Mouse (Mus musculus) stomach, postnatal 0 days (tissue): ENCODE measurements around the gene Patj. TPM values are rescaled to one million over a fixed set of nuclear protein-coding genes. Genes with fewer than 3 reads are reported as not detected.

Experiments used
- ATAC-seq: fragments of 200-750 bp; cut with Nextera tagmentation; 2 replicates; pipeline ENCODE4 v1.8.0; 2017; ENCODE audit not compliant: low FRiP score, low TSS enrichment
- DNase-seq: peaks from one replicate; pipeline ENCODE4 v3.0.0-alpha.2; 2016; ENCODE audit warnings: low spot score
- H3K27ac ChIP-seq: fragments of 300-500 bp; sonication (generic); replicated peaks from 2 replicates; pipeline ENCODE4 v1.5.1; 2014; ENCODE audit warnings: mild to moderate bottlenecking, control low read depth
- H3K27me3 ChIP-seq: fragments of 300-500 bp; sonication (generic); 2 replicates; pipeline ENCODE4 v1.6.1; 2014; ENCODE audit warnings: low read length; ENCODE audit not compliant: control insufficient read depth, insufficient read depth
- H3K36me3 ChIP-seq: fragments of 300-500 bp; sonication (generic); 2 replicates; pipeline ENCODE4 v1.6.1; 2014; ENCODE audit warnings: low read length, mixed read lengths; ENCODE audit not compliant: control insufficient read depth, insufficient read depth
- H3K4me1 ChIP-seq: fragments of 300-500 bp; sonication (generic); replicated peaks from 2 replicates; pipeline ENCODE4 v1.6.1; 2014; ENCODE audit warnings: antibody characterized with exemption; ENCODE audit not compliant: control insufficient read depth, insufficient read depth
- H3K4me2 ChIP-seq: fragments of 300-500 bp; sonication (generic); replicated peaks from 2 replicates; pipeline ENCODE4 v1.6.1; 2014; ENCODE audit warnings: low read depth, mild to moderate bottlenecking, control low read depth, moderate library complexity
- H3K4me3 ChIP-seq: fragments of 300-500 bp; sonication (generic); 2 replicates; pipeline ENCODE4 v1.5.1; 2014; ENCODE audit warnings: low read depth, low read length, control low read depth
- H3K9ac ChIP-seq: fragments of 300-500 bp; sonication (generic); 2 replicates; pipeline ENCODE4 v1.6.1; 2014; ENCODE audit warnings: mild to moderate bottlenecking, low read length, control low read depth, mixed read lengths
- H3K9me3 ChIP-seq: fragments of 300-500 bp; sonication (generic); 2 replicates; pipeline ENCODE4 v1.6.1; 2016; ENCODE audit warnings: low read length; ENCODE audit not compliant: control insufficient read depth
- CTCF ChIP-seq: IDR thresholded peaks from 2 replicates; pipeline ENCODE4 v1.5.1; 2016; ENCODE audit warnings: antibody characterized with exemption, low read depth, mild to moderate bottlenecking, moderate library complexity
- EP300 ChIP-seq: optimal IDR thresholded peaks from 2 replicates; pipeline ENCODE3; 2016; ENCODE audit warnings: antibody characterized with exemption
- WGBS: fragments of 180-500 bp; shearing (Covaris S2); extraction: QIAGEN DNeasy Blood & Tissue Kit; methylation state at CpG from one replicate; pipeline ENCODE4 v1.1.7; 2014; 5-methylcytosine and 5-hydroxymethylcytosine counted together
- polyA plus RNA-seq: library from polyadenylated mRNA; unstranded; fragments of >200 nt; fragmentation: Nextera tagmentation; extraction: Ambion mirVana; gene quantifications from 2 replicates; pipeline ENCODE4 v1.2.1, GENCODE M21; 2015

Gene Patj
- polyA plus RNA-seq, 1 experiment from 2014 or later, result 6.2 TPM

GRCm38 (mm10) chr4:98524525-98524924, 128.9 kb downstream of the Patj start:
- DNase-seq (no peak), ATAC-seq (no peak)
- H3K27ac ChIP-seq, result no peak overlapping the region
- H3K9me3 ChIP-seq, result no peaks in the 10 kb centered on the region
- no peak overlapping the region for H3K9ac ChIP-seq
- no peak overlapping the region for H3K4me3 ChIP-seq
- no peak overlapping the region for H3K4me2 ChIP-seq
- 93% methylated on average over 10 of the region's 10 CpGs for WGBS
- H3K4me1 ChIP-seq, result no peaks in the 10 kb centered on the region
- H3K36me3 ChIP-seq, result 0 out of 2 replicates have a peak, but pooled peaks cover 2% of the 10 kb centered on the region
- TF ChIP-seq CTCF (no peak), EP300 (no peak)
- H3K27me3 ChIP-seq, result no peaks in the 10 kb centered on the region

DNA sequence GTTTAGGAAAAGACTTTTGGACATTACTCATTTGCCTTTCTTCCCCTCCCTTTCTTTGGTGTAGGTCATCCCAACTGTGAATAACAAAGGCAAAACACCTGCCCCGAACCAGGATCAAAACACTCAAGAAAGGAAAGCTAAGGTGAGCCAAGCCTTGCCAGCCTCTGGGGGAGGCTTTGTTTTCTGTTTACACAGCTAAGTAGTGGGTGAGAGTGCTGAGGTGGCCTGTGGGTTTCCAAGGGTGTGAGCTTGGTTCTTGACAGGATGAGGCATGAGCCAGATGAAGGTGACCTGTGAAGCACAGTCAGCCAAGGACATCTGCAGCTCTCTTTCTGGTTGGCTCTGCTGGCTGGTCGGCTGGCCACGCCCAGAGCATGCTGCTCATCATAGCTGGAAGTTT, 139.9 kb downstream of the Patj start:
- TF ChIP-seq CTCF (no peak), EP300 (no peak)
- Histone ChIP-seq H3K27me3 (no peaks in the 10 kb centered on the region), H3K9me3 (no peaks in the 10 kb centered on the region), H3K36me3 (no peaks in the 10 kb centered on the region), H3K4me2 (no peak overlapping the region), H3K9ac (no peak overlapping the region), H3K4me1 (no peaks in the 10 kb centered on the region), H3K4me3 (no peak overlapping the region), H3K27ac (no peak overlapping the region)
- 69% methylated on average over 3 of the region's 3 CpGs for WGBS
- no peak for DNase-seq
- no peak for ATAC-seq

DNA sequence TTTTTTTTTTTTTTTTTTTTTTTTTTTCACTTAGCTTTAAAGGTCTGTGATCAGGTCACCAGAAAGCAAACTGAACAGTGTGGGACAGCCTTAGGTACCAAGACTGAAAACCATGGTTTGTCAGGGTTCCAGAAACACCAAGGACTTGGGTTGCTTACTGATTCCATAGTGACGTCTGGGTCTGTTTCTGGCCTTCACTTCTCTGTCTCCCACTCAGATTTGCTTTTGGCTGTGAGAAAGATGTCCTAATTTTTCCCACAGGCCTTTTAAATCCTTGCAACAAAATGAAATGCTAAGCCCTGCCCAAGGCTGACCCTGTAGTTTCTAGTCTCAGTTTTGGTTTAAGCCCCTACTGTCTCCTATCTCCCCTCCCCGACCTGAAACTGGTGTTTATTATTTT, 146.0 kb downstream of the Patj start:
- WGBS, result 70% methylated on average over 2 of the region's 2 CpGs
- Histone ChIP-seq H3K9ac (no peak overlapping the region), H3K4me2 (no peak overlapping the region), H3K27me3 (no peaks in the 10 kb centered on the region), H3K9me3 (no peaks in the 10 kb centered on the region), H3K4me3 (no peak overlapping the region), H3K27ac (no peak overlapping the region), H3K4me1 (no peaks in the 10 kb centered on the region), H3K36me3 (no peaks in the 10 kb centered on the region; the same call in 1 of the 2 replicates)
- DNase-seq (no peak), ATAC-seq (no peak)
- no peak for TF ChIP-seq EP300
- no peak for TF ChIP-seq CTCF

- DNase-seq, result no peak
- Histone ChIP-seq H3K27ac (no peak overlapping the region), H3K9ac (no peak overlapping the region), H3K4me3 (no peak overlapping the region), H3K9me3 (no peaks in the 10 kb centered on the region), H3K4me2 (no peak overlapping the region), H3K36me3 (no peaks in the 10 kb centered on the region; the same call in 1 of the 2 replicates), H3K27me3 (no peaks in the 10 kb centered on the region), H3K4me1 (no peaks in the 10 kb centered on the region)
- WGBS, result 82% methylated on average over 3 of the region's 3 CpGs
- TF ChIP-seq CTCF (no peak), EP300 (no peak)
- ATAC-seq, result no peak
Measured at GRCm38 (mm10) chr4:98543001-98543400, 147.4 kb downstream of the Patj start.

DNA sequence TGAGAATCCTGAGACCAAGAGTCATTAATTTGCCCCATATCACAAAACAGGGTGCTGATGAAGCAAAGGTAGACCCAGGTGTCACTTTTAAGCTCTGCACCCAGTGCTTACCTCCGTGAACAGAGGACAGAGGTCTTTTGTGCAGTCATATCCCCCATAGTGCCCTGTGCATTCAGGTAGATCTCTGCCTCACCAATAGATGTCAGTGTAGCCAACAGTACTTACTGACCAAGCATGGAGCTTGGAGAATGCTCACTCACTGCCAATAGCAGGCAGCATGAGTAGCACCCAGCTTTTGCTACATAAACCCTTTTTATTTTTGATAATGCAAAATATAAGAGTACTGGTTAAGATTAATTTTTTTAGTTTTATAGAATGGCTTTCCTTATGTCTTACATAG, 149.8 kb downstream of the Patj start:
- H3K9ac ChIP-seq, result no peak overlapping the region
- H3K36me3 ChIP-seq, result no peaks in the 10 kb centered on the region; the same call in 1 of the 2 replicates
- 25% methylated on average over 1 of the region's 1 CpGs for WGBS
- H3K4me3 ChIP-seq, result no peak overlapping the region
- no peak overlapping the region for H3K4me2 ChIP-seq
- DNase-seq, result no peak
- TF ChIP-seq EP300 (no peak), CTCF (peak; percentile 85)
- no peaks in the 10 kb centered on the region for H3K27me3 ChIP-seq
- no peaks in the 10 kb centered on the region for H3K4me1 ChIP-seq
- no peaks in the 10 kb centered on the region for H3K9me3 ChIP-seq
- no peak overlapping the region for H3K27ac ChIP-seq
- peak; percentile 63; the same call in 1 of the 2 replicates for ATAC-seq

GRCm38 (mm10) chr4:98546456-98547176, 151.0 kb downstream of the Patj start:
- Histone ChIP-seq H3K36me3 (no peaks in the 10 kb centered on the region; the same call in 1 of the 2 replicates), H3K27me3 (no peaks in the 10 kb centered on the region), H3K9me3 (no peaks in the 10 kb centered on the region), H3K4me2 (no peak overlapping the region), H3K4me1 (no peaks in the 10 kb centered on the region), H3K9ac (no peak overlapping the region), H3K4me3 (no peak overlapping the region), H3K27ac (no peak overlapping the region)
- DNase-seq (no peak), ATAC-seq (no peak)
- TF ChIP-seq EP300 (no peak), CTCF (no peak)
- WGBS, result 58% methylated on average over 12 of the region's 12 CpGs
